Mouse (Mus musculus): ENCODE measurements around the gene Ppp1r3f. TPM values are rescaled to one million over a fixed set of nuclear protein-coding genes. Genes with fewer than 3 reads are reported as not detected.

Ppp1r3f gene
- polyA plus RNA-seq, 1 experiment, result 3.3 TPM

GRCm38 (mm10) chrX:7524961-7525360, 49.1 kb downstream of the Ppp1r3f start:
- no peaks in the 10 kb centered on the region for H3K79me3 ChIP-seq (ENCODE audit: low read depth)
- no peaks in the 10 kb centered on the region for H3K36me3 ChIP-seq (ENCODE audit: control insufficient read depth, insufficient read depth)
- H3K27me3 ChIP-seq (ENCODE audit: control insufficient read depth, insufficient read depth, insufficient read length), result no peaks in the 10 kb centered on the region
- H3K79me2 ChIP-seq (ENCODE audit: control insufficient read depth, insufficient read depth), result no peaks in the 10 kb centered on the region
- no peak overlapping the region for H3K4me3 ChIP-seq (ENCODE audit: insufficient read depth, poor library complexity, severe bottlenecking)
- TF ChIP-seq MAX (IDR thresholded peaks at IDR 0.05), result no peak
- no peak for TF ChIP-seq MYOD1 (IDR thresholded peaks at IDR 0.05; ENCODE audit: control insufficient read depth, insufficient read length, low read depth)
- no peak for TF ChIP-seq MYOG (IDR thresholded peaks at IDR 0.05; ENCODE audit: control insufficient read depth, extremely low read depth, insufficient read length)
- TF ChIP-seq FOSL1 (IDR thresholded peaks at IDR 0.05; ENCODE audit: insufficient read depth, low read length, poor library complexity, severe bottlenecking), result no peak
- no peak for TF ChIP-seq CTCF (IDR thresholded peaks at IDR 0.05; ENCODE audit: control insufficient read depth, insufficient read depth, insufficient read length)
- no peak for TF ChIP-seq USF1 (IDR thresholded peaks at IDR 0.05; ENCODE audit: low read depth)
- TF ChIP-seq CEBPB (IDR thresholded peaks at IDR 0.05; ENCODE audit: low read depth), result no peak
- H3ac ChIP-seq (ENCODE audit: control insufficient read depth, insufficient read length, low read depth), result no peak overlapping the region

Other genes starting within 250 kb of the Ppp1r3f start
- gene Usp27x, start 198.5 kb downstream of the Ppp1r3f start, polyA plus RNA-seq (2012; fragmentation: generic; extraction: Trizol), result 1.4 TPM
- gene Foxp3, start 639 bp downstream of the Ppp1r3f start, polyA plus RNA-seq (2012; fragmentation: generic; extraction: Trizol), result 0.11 TPM
- 38.0 TPM for gene Ccdc22, start 31.2 kb upstream of the Ppp1r3f start, polyA plus RNA-seq (2012; fragmentation: generic; extraction: Trizol)
- gene Cacna1f, start 32.8 kb upstream of the Ppp1r3f start, polyA plus RNA-seq (2012; fragmentation: generic; extraction: Trizol), result not detected
- gene Syp, start 64.2 kb upstream of the Ppp1r3f start, polyA plus RNA-seq (2012; fragmentation: generic; extraction: Trizol), result 0.75 TPM
- gene Prickle3, start 83.0 kb upstream of the Ppp1r3f start, polyA plus RNA-seq (2012; fragmentation: generic; extraction: Trizol), result 3.0 TPM
- 549 TPM for gene Plp2, start 97.1 kb upstream of the Ppp1r3f start, polyA plus RNA-seq (2012; fragmentation: generic; extraction: Trizol)
- gene Magix, start 107.0 kb upstream of the Ppp1r3f start, polyA plus RNA-seq (2012; fragmentation: generic; extraction: Trizol), result 0.08 TPM
- gene Gpkow, start 122.8 kb upstream of the Ppp1r3f start, polyA plus RNA-seq (2012; fragmentation: generic; extraction: Trizol), result 15.7 TPM
- gene Wdr45, start 140.1 kb upstream of the Ppp1r3f start, polyA plus RNA-seq (2012; fragmentation: generic; extraction: Trizol), result 18.4 TPM
- gene Gm45208, start 148.0 kb upstream of the Ppp1r3f start, polyA plus RNA-seq (2012; fragmentation: generic; extraction: Trizol), result 0.22 TPM
- 93.9 TPM for gene Praf2, start 154.2 kb upstream of the Ppp1r3f start, polyA plus RNA-seq (2012; fragmentation: generic; extraction: Trizol)
- gene Ccdc120, start 176.6 kb upstream of the Ppp1r3f start, polyA plus RNA-seq (2012; fragmentation: generic; extraction: Trizol), result 9.4 TPM
- gene Tfe3, start 188.3 kb upstream of the Ppp1r3f start, polyA plus RNA-seq (2012; fragmentation: generic; extraction: Trizol), result 46.7 TPM
- gene Gripap1, start 215.5 kb upstream of the Ppp1r3f start, polyA plus RNA-seq (2012; fragmentation: generic; extraction: Trizol), result 17.9 TPM
- gene Kcnd1, start 248.0 kb upstream of the Ppp1r3f start, polyA plus RNA-seq (2012; fragmentation: generic; extraction: Trizol), result 0.11 TPM

Measured in C2C12 (cell line).